Mouse (Mus musculus) forebrain, postnatal 0 days (tissue): Measurements from ENCODE around the gene Anxa3. TPM values are rescaled to one million over a fixed set of nuclear protein-coding genes. Genes with fewer than 3 reads are reported as not detected.

Experiments
- ATAC-seq: fragments of 200-750 bp; cut with Nextera tagmentation; 2 replicates; pipeline ENCODE4 v1.8.0; 2017; ENCODE audit warnings: mild to moderate bottlenecking, moderate library complexity
- DNase-seq: peaks from one replicate; pipeline ENCODE4 v3.0.0-alpha.2; 2015
- H3K27ac ChIP-seq: fragments of 300-500 bp; sonication (generic); 2 replicates; pipeline ENCODE4 v1.5.1; 2014; ENCODE audit warnings: low read depth, mild to moderate bottlenecking, antibody characterized with exemption, low read length, moderate library complexity, mixed read lengths
- H3K27me3 ChIP-seq: fragments of 300-500 bp; sonication (generic); 2 replicates; pipeline ENCODE4 v1.6.1; 2014; ENCODE audit warnings: mild to moderate bottlenecking, low read length, mixed read lengths; ENCODE audit not compliant: insufficient read depth
- H3K36me3 ChIP-seq: fragments of 300-500 bp; sonication (generic); 2 replicates; pipeline ENCODE4 v1.6.1; 2014; ENCODE audit warnings: mild to moderate bottlenecking, moderate library complexity; ENCODE audit not compliant: insufficient read depth
- H3K4me1 ChIP-seq: fragments of 300-500 bp; sonication (generic); 2 replicates; pipeline ENCODE4 v1.6.1; 2014; ENCODE audit warnings: antibody characterized with exemption; ENCODE audit not compliant: insufficient read depth
- H3K4me2 ChIP-seq: fragments of 300-500 bp; sonication (generic); 2 replicates; pipeline ENCODE4 v1.6.1; 2014; ENCODE audit warnings: low read depth, mild to moderate bottlenecking, moderate library complexity
- H3K4me3 ChIP-seq: fragments of 300-500 bp; sonication (generic); 2 replicates; pipeline ENCODE4 v1.5.1; 2014; ENCODE audit warnings: low read depth, low read length, mixed read lengths
- H3K9ac ChIP-seq: fragments of 300-500 bp; sonication (generic); 2 replicates; pipeline ENCODE4 v1.6.1; 2014; ENCODE audit warnings: mild to moderate bottlenecking
- H3K9me3 ChIP-seq: fragments of 300-500 bp; sonication (generic); 2 replicates; pipeline ENCODE4 v1.6.1; 2016; ENCODE audit warnings: low read length
- CTCF ChIP-seq: sonication (generic); IDR thresholded peaks from 2 replicates; pipeline ENCODE4 v1.5.1; 2016; ENCODE audit warnings: antibody characterized with exemption, control low read depth, low read depth
- WGBS: fragments of 180-500 bp; shearing (Covaris S2); extraction: QIAGEN DNeasy Blood & Tissue Kit; methylation state at CpG from one replicate; pipeline ENCODE4 v1.1.7; 2014; 5-methylcytosine and 5-hydroxymethylcytosine counted together
- polyA plus RNA-seq: library from polyadenylated mRNA; unstranded; fragments of >200 nt; fragmentation: Nextera tagmentation; extraction: Ambion mirVana; gene quantifications from 2 replicates; pipeline ENCODE4 v1.2.1, GENCODE M21; 2015
- total RNA-seq: library from RNA; depleted of rRNA; stranded (reverse); fragments of >200 nt; gene quantifications from 2 replicates; pipeline ENCODE4 v1.2.3, GENCODE M21; 2014

Anxa3 gene
- total and polyA plus RNA-seq, 2 experiments from 2014 or later, result 18.0 to 25.9 TPM

- no peaks in the 10 kb centered on the region for H3K9me3 ChIP-seq
- no peak overlapping the region for H3K9ac ChIP-seq
- H3K27me3 ChIP-seq, result no peaks in the 10 kb centered on the region
- H3K36me3 ChIP-seq, result no peaks in the 10 kb centered on the region
- ATAC-seq, result no peak
- no peak overlapping the region for H3K27ac ChIP-seq
- H3K4me3 ChIP-seq, result no peak overlapping the region
- WGBS, result 83% methylated on average over 12 of the region's 12 CpGs
- no peak for TF ChIP-seq CTCF
- no peaks in the 10 kb centered on the region for H3K4me1 ChIP-seq
- DNase-seq, result no peak
- no peak overlapping the region for H3K4me2 ChIP-seq
Measured at GRCm38 (mm10) chr5:96870996-96871395, 77.9 kb downstream of the Anxa3 start.

GRCm38 (mm10) chr5:96878178-96878577, 85.0 kb downstream of the Anxa3 start:
- no peaks in the 10 kb centered on the region for H3K4me1 ChIP-seq
- WGBS, result 100% methylated on average over 1 of the region's 1 CpGs

GRCm38 (mm10) chr5:96878851-96879540, 85.9 kb downstream of the Anxa3 start:
- Histone ChIP-seq H3K9me3 (no peaks in the 10 kb centered on the region), H3K27ac (no peak overlapping the region), H3K4me3 (no peak overlapping the region), H3K9ac (no peak overlapping the region), H3K27me3 (no peaks in the 10 kb centered on the region), H3K36me3 (no peaks in the 10 kb centered on the region), H3K4me2 (no peak overlapping the region), H3K4me1 (no peaks in the 10 kb centered on the region)
- TF ChIP-seq CTCF, result no peak
- no peak for DNase-seq
- WGBS, result 96% methylated on average over 11 of the region's 11 CpGs
- ATAC-seq, result no peak

More at GRCm38 (mm10) chr5:96878178-96878577, 85.0 kb downstream of the Anxa3 start:
- Histone ChIP-seq H3K36me3 (no peaks in the 10 kb centered on the region), H3K4me2 (no peak overlapping the region), H3K9me3 (no peaks in the 10 kb centered on the region), H3K9ac (no peak overlapping the region), H3K4me3 (no peak overlapping the region), H3K27me3 (no peaks in the 10 kb centered on the region), H3K27ac (no peak overlapping the region)
- peak; percentile 20 for DNase-seq
- ATAC-seq, result no peak
- TF ChIP-seq CTCF, result peak; percentile 61

- Histone ChIP-seq H3K9me3 (no peaks in the 10 kb centered on the region), H3K9ac (no peak overlapping the region), H3K4me3 (no peak overlapping the region), H3K27me3 (no peaks in the 10 kb centered on the region), H3K4me1 (no peaks in the 10 kb centered on the region), H3K36me3 (no peaks in the 10 kb centered on the region), H3K4me2 (no peak overlapping the region), H3K27ac (no peak overlapping the region)
- 63% methylated on average over 5 of the region's 5 CpGs for WGBS
- ATAC-seq (no peak), DNase-seq (no peak)
- no peak for TF ChIP-seq CTCF
Measured at GRCm38 (mm10) chr5:96880231-96880630, 87.1 kb downstream of the Anxa3 start.

GRCm38 (mm10) chr5:96881118-96881517, 88.0 kb downstream of the Anxa3 start:
- Histone ChIP-seq H3K27me3 (no peaks in the 10 kb centered on the region), H3K9ac (no peak overlapping the region), H3K4me1 (no peaks in the 10 kb centered on the region), H3K9me3 (no peaks in the 10 kb centered on the region), H3K27ac (no peak overlapping the region), H3K4me2 (no peak overlapping the region), H3K36me3 (no peaks in the 10 kb centered on the region), H3K4me3 (no peak overlapping the region)
- ATAC-seq (no peak), DNase-seq (no peak)
- WGBS, result 71% methylated on average over 3 of the region's 3 CpGs
- no peak for TF ChIP-seq CTCF

GRCm38 (mm10) chr5:96881613-96882012, 88.5 kb downstream of the Anxa3 start:
- H3K9me3 ChIP-seq, result no peaks in the 10 kb centered on the region
- DNase-seq (no peak), ATAC-seq (no peak)
- H3K27me3 ChIP-seq, result no peaks in the 10 kb centered on the region
- H3K4me1 ChIP-seq, result no peaks in the 10 kb centered on the region
- H3K4me2 ChIP-seq, result no peak overlapping the region
- TF ChIP-seq CTCF, result no peak
- 69% methylated on average over 3 of the region's 3 CpGs for WGBS
- no peak overlapping the region for H3K27ac ChIP-seq
- no peak overlapping the region for H3K9ac ChIP-seq
- H3K4me3 ChIP-seq, result no peak overlapping the region
- H3K36me3 ChIP-seq, result no peaks in the 10 kb centered on the region

GRCm38 (mm10) chr5:96885202-96885601, 92.1 kb downstream of the Anxa3 start:
- no peak for DNase-seq
- no peak overlapping the region for H3K9ac ChIP-seq
- TF ChIP-seq CTCF, result no peak
- H3K27ac ChIP-seq, result no peak overlapping the region
- H3K9me3 ChIP-seq, result no peaks in the 10 kb centered on the region
- H3K4me1 ChIP-seq, result no peaks in the 10 kb centered on the region
- WGBS, result 89% methylated on average over 7 of the region's 7 CpGs
- no peaks in the 10 kb centered on the region for H3K36me3 ChIP-seq
- no peak overlapping the region for H3K4me2 ChIP-seq
- no peaks in the 10 kb centered on the region for H3K27me3 ChIP-seq
- H3K4me3 ChIP-seq, result no peak overlapping the region
- no peak for ATAC-seq
